Mouse (Mus musculus): Measurements from ENCODE around the gene Msi2. TPM values are rescaled to one million over a fixed set of nuclear protein-coding genes. Genes with fewer than 3 reads are reported as not detected.

Gene Msi2
- total RNA-seq, 1 experiment from 2014 or later = 189 TPM

DNA sequence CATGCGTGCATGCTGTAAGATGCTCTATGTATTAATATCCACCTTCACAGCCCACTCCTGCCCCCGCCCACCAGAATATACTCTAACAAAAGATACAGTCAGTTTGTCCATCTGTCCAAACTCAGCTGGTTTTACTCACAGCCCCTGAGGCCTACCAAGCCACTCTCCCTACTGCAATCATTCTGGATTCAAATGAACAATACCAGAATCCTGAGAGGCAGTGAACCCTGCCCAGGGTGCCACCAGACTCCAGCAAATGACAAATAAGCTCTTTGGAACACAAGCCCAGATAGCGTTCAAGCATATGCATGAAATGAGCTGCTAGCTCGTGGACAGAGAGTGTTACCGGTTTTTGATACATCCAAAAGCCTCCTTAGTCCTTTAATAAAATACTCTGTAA, 130.6 kb downstream of the Msi2 start:
- DNase-seq = no peak

DNA sequence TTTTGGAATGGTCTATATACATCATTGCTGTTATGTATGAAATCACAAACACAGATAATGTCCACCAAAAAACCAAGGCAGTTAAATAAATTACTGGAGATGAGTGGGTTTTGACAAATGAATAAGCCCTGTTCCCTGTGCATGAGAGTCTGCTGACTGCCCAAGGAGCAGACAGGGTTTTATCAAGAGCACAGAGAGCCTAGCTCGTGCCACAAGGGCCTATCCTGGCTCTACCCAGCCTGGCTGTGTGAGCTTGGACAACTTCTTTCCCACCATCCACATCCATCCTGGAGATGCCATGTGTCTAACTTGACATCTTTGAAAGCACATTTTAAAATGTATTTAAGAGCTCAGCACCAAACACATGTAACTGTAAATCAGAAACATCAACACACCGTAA, 132.4 kb downstream of the Msi2 start:
- DNase-seq = no peak

DNA sequence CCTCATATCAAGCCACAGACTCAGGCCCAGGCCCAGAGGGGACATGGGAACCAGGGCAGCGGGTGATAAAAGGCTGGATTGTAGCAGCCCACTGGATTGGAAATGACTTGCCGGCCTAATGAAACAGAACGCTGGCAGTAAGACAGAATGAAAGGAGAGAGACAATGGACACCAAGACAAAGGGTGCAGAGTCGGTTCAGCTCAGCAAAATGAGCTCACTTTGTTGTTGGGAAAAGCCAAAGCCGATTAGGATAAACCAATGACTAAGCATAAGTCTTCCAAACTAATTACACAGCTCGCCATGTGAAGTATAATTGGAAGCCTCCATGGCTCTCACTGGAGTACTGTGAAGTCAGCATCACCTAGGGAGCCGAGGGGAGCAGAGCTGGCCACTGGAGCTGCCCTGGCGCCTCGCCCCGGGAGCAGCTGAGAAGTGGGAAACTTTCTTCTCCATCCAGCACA, 133.1 kb downstream of the Msi2 start:
- DNase-seq = no peak

- DNase-seq = no peak
These were observed 134.4 kb downstream of the Msi2 start for GRCm38 (mm10) chr11:88583866-88584265.

- DNase-seq = no peak
These were observed 135.0 kb downstream of the Msi2 start for GRCm38 (mm10) chr11:88583259-88583833.

GRCm38 (mm10) chr11:88582781-88583180, 135.5 kb downstream of the Msi2 start:
- DNase-seq = no peak

DNA sequence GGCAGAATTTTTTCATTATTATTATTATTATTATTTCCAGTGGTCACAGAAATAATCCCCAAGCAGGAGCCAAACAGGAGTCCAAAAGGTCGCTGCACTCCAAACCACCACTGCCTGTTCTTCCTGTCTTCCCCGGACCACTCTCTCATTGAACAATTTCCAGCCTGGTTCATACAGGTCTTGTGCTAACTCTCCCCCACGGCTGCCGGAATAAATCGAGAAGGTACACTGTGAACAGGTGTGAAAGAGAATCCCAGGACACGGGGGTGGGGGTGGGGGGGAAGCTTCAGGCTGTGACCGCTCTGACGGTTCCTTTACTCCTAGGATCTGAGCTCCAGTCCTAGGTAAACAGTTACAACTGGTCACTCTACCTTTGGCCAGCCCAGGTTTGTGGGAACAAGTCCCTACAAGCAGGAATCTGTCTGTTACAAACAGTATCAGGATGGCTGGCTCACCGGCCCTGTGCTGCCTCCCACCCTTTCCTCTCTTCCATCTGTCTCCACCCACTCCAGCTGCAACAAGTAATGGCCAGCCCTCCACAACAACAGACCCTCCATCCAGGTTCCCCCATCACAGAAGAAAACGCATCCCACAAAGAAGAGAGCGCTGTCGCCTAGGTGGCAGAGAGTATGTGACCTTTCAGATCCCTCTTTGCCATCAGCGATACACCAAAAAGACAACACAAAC, 136.1 kb downstream of the Msi2 start:
- no peak for DNase-seq

DNA sequence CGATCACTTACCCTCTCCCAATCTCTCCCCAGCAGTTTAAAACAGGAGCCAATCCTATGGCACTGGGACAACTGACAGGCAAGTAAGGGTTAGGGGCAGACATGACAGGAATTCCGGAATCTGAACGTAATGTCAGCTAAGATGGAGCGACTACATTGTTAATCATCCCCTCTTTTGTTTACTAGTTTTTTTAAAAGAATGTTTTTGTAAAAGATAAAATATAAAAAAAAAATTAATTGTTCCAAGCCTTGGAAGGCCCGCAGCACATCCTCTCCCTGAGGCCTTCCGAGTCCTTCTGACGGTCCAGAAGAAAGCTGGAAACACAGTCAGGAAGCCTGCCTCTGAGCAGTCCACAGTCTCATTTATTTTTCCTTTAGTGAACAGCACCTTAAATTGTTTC, 136.9 kb downstream of the Msi2 start:
- DNase-seq = no peak

DNA sequence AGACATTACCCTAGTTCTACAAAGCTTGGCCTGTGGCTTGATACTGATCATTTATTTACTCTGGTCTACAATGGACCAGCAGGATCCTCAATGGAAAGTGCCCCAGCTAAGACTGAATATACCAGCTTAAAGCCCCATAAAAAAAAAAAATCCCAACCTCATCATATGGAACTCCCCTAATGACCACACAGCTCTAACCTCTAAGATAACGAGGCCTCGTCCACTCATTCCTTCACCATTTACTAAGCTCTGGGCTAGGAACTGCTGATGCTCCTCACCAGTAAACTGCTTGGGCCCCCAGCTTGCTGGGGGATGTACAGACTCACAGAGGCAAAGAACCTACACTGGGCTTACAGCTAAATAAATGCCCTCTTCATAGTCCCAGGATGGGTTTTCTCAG, 139.6 kb downstream of the Msi2 start:
- no peak for DNase-seq

- no peak for DNase-seq
These were observed 141.2 kb downstream of the Msi2 start for GRCm38 (mm10) chr11:88577076-88577475.

GRCm38 (mm10) chr11:88576233-88576998, 141.9 kb downstream of the Msi2 start:
- no peak for DNase-seq

DNA sequence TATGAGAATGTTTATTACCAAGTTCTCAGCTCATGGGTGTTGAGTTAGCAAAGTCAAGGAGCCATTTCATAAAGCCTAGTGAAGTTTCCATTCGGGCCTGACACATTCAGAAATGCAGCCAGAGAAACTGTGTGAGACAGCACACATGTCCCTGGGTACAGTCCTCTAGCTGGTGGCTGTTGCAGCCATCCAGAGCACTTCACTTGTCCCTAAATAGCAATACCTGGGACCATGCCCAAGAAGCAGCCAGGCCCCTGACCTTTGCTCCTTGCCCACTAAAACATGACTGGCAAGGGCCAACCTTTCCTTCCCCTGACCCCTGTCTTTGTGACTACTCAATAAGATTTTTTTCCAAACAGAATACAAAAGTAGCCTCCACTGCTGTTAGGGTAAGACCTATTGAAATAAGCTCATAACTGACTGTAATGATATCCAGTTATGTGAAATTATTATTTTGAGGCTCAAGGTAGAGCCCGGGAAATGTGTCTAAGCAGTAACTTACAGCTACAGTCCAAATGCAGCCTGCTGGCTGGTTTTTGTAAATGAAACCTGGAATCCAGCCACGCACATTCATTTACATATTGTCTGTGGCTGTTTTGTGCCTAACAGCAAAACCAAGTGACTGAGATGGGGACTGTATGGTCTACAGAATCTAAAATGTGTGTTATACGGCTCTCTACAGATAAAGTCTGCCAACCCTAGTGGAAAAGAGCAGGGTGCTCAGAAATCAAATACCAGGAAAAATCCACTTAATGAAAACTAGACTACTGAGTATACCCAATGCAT, 143.5 kb downstream of the Msi2 start:
- no peak for DNase-seq

- no peak for DNase-seq
These were observed 145.3 kb downstream of the Msi2 start for GRCm38 (mm10) chr11:88573013-88573412.

DNA sequence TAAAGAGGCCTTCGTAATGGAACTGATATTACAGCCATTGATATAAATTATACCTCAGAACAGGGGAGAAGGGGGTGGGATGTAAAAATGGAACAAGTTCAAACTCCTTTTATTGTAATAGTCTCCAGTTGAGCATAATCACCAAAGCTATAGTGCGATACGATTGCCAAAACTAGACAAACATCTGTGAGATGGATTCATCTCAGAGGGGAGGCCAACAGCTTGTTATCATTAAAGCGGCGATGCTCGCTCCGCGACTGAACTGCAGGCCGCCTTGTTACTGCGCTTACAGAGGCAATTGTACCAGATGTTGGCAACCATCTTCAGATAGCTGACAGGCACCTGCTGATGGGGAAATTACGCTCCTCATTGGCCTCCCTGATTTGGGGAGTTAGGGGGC, 145.9 kb downstream of the Msi2 start:
- no peak for DNase-seq

DNA sequence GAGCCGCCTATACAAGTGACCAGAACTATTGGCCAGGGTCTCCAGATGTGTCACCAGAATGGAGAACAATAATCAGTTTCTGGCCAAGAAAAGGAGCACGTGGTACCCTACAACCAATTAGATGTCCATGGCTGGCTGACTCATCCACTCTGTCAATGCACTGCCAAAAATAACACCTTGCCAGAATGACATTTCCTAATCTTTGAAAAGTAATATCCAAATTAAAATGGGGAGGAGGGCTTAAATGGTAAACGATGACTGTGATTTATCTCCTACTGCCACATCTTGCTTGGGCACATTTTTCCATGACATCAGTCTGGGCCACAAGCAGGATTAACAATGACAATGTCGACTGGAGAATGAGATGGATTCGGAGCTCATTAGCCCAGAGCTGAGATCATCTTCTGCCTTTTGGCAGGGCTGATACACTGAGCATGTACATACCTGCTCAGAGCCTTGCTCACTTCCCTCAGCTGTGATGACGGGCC, 147.6 kb downstream of the Msi2 start:
- DNase-seq = no peak

GRCm38 (mm10) chr11:88566613-88567606, 151.4 kb downstream of the Msi2 start:
- no peak for DNase-seq

DNA sequence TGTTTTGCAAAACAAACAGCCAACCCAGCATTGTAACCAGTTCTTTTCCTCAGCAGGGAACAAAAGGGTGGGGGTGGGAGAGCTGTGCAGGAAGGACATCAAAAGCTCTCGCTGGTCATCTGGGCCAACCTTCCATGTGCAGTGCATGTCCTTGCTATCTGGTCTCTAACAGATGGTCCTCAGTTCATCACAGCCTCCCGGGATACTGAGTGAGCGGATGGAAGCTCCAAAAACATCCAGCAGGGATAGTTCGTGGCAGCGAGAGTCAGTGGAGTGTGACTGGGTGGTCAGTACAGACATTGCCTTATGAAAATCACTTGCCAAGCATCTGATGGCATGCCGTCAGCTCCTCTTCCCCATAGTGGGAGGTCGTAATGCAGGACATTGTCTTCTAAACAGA, 153.5 kb downstream of the Msi2 start:
- DNase-seq = no peak

GRCm38 (mm10) chr11:88564363-88564762, 153.9 kb downstream of the Msi2 start:
- no peak for DNase-seq

DNA sequence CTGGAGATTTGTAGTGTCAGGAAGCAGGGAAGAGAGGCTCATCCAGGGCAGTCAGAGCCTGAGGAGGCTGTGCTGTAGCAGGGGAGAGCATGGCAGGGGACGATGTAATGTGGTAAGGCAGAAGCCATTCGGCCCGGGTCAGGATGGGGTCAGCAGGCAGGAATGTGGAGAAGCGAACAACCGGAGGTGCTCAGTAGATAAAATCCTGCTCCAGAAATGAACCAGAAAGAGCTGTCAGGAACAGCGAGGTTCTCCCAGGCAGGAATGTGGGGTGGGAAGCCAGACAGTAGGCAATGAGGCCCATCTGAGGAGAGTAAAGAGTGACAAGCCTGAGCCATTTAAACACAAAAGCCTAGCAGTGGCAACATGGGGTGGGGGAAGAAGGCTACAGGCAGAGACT, 157.1 kb downstream of the Msi2 start:
- DNase-seq = no peak

DNA sequence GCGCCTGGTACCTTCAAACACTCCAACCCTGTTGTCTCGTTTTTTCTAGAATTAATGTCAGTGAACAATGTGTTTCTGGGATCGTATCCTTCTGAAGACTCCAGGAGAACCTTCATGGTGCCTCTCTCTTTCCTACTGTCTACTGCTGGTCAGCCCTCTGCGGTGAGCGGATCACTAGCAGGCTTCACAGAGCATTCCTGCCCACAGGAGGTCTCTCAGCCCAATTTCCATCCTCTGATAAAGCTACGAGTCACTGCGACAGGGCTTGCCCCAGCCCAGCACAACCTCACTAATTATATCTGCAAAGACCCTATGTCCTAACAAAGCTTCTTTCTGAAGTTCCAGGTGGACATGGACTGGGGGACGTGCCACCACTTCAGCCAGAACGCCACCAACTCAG, 157.7 kb downstream of the Msi2 start:
- no peak for DNase-seq

GRCm38 (mm10) chr11:88559365-88559970, 158.8 kb downstream of the Msi2 start:
- no peak for DNase-seq
